Mouse (Mus musculus) neural tube, embryonic 14.5 days (tissue): Measurements from ENCODE around the gene Lrrc51. TPM values are rescaled to one million over a fixed set of nuclear protein-coding genes. Genes with fewer than 3 reads are reported as not detected.

Experiments
- ATAC-seq: fragments of 200-750 bp; cut with Nextera tagmentation; 2 replicates; pipeline ENCODE4 v1.8.0; 2017; ENCODE audit warnings: low read depth, mild to moderate bottlenecking, moderate TSS enrichment, moderate library complexity
- H3K27ac ChIP-seq: fragments of 300-500 bp; sonication (generic); 2 replicates; pipeline ENCODE4 v1.5.1; 2014; ENCODE audit warnings: low read depth, mild to moderate bottlenecking, control low read depth, low read length, moderate library complexity, mixed read lengths
- H3K27me3 ChIP-seq: fragments of 300-500 bp; sonication (generic); 2 replicates; pipeline ENCODE4 v1.6.1; 2014; ENCODE audit warnings: low read length; ENCODE audit not compliant: control insufficient read depth, insufficient read depth
- H3K36me3 ChIP-seq: fragments of 300-500 bp; sonication (generic); 2 replicates; pipeline ENCODE4 v1.6.1; 2014; ENCODE audit warnings: low read length, mixed read lengths; ENCODE audit not compliant: control insufficient read depth, insufficient read depth
- H3K4me1 ChIP-seq: fragments of 300-500 bp; sonication (generic); 2 replicates; pipeline ENCODE4 v1.6.1; 2014; ENCODE audit warnings: low read length; ENCODE audit not compliant: control insufficient read depth, insufficient read depth
- H3K4me2 ChIP-seq: fragments of 300-500 bp; sonication (generic); 2 replicates; pipeline ENCODE4 v1.6.1; 2014; ENCODE audit warnings: mild to moderate bottlenecking, low read depth, low read length, control low read depth
- H3K4me3 ChIP-seq: fragments of 300-500 bp; sonication (generic); 2 replicates; pipeline ENCODE4 v1.5.1; 2014; ENCODE audit warnings: low read depth, low read length, control low read depth, mixed read lengths
- H3K9ac ChIP-seq: fragments of 300-500 bp; sonication (generic); replicated peaks from 2 replicates; pipeline ENCODE4 v1.6.1; 2014; ENCODE audit warnings: low read depth, mild to moderate bottlenecking, control low read depth, low read length, mixed read lengths
- H3K9me3 ChIP-seq: fragments of 300-500 bp; sonication (generic); 2 replicates; pipeline ENCODE4 v1.6.1; 2016; ENCODE audit warnings: low read length; ENCODE audit not compliant: control insufficient read depth
- WGBS: fragments of 180-500 bp; shearing (Covaris S2); extraction: QIAGEN DNeasy Blood & Tissue Kit; methylation state at CpG from one replicate; pipeline ENCODE4 v1.1.7; 2014; 5-methylcytosine and 5-hydroxymethylcytosine counted together
- polyA plus RNA-seq: library from polyadenylated mRNA; unstranded; fragments of >200 nt; fragmentation: Nextera tagmentation; extraction: Ambion mirVana; gene quantifications from 2 replicates; pipeline ENCODE4 v1.2.1, GENCODE M21; 2014

Lrrc51 gene
- 7.2 and 8.3 TPM in 2 replicates for polyA plus RNA-seq

DNA sequence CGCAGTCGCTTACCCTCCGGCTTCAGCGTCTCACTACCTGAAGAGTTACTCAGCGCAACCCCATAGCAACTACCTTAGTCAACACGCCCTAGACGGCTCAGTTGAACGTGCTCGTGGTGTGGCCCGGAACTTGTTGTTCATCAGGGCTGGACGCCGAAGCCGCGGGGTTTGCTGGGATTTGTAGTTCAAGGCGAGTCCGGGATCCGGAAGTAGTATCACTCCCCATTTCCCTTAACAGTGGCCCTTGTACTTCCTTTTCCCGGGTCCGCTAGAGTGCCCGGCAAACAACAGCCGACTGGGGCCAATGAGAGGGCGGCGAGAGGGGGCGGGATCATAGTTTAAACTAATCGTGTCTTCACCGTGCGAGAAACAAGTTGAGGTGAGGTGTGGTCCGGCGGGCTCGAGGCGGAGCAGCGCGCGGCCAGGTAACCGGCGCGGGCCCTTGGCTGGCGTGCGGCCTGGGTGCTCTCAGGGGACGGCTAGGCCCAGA lies at the start of gene Lrrc51, which contains the start of gene Numa1:
Gene Lrrc51, minus strand, starts transcription at position 145 of the 490 bp plus-strand sequence.
Gene Numa1, plus strand, starts transcription at position 361 of the 490 bp plus-strand sequence.
- Histone ChIP-seq H3K4me1 (peaks cover 16% of the 10 kb centered on the region; the same call in 1 of the 2 replicates), H3K4me3 (peak within 1 kb of the TSS; percentile 85), H3K27me3 (no peaks in the 10 kb centered on the region), H3K9me3 (no peaks in the 10 kb centered on the region), H3K27ac (peak within 1 kb of the TSS; percentile 52; the same call in 1 of the 2 replicates), H3K4me2 (peak within 1 kb of the TSS; percentile 75), H3K9ac (peak within 1 kb of the TSS; percentile 75), H3K36me3 (no peaks in the 10 kb centered on the region)
- under 1% methylated on average over 40 of the region's 40 CpGs for WGBS
- peak; percentile 99 for ATAC-seq

DNA sequence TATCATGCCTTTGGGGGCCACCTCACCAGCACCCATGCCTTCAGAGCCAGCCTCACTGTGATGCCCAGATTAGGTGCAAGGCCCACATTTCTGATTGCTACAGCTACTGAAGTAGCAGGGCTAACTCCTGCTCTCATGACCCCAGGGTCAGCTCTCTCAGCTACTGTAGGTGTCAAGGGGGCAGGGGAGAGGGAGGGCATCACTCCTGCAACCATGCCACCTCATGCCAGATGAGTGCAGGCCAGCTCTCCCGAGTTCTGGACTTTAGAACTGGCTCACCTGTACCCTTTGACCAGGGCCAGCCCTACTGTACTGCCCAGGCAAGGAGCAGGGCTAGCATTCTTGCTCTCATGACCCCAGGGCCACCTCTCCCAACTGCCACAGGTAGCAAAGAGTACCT lies 49.0 kb upstream of the Lrrc51 start:
- Histone ChIP-seq H3K4me2 (no peak overlapping the region), H3K27me3 (no peaks in the 10 kb centered on the region), H3K9me3 (no peaks in the 10 kb centered on the region), H3K9ac (no peak overlapping the region), H3K4me1 (no peaks in the 10 kb centered on the region), H3K36me3 (peaks cover 4% of the 10 kb centered on the region; the same call in 1 of the 2 replicates), H3K4me3 (no peak overlapping the region), H3K27ac (no peak overlapping the region)
- WGBS: 93% methylated on average over 1 of the region's 1 CpGs
- no peak for ATAC-seq

DNA sequence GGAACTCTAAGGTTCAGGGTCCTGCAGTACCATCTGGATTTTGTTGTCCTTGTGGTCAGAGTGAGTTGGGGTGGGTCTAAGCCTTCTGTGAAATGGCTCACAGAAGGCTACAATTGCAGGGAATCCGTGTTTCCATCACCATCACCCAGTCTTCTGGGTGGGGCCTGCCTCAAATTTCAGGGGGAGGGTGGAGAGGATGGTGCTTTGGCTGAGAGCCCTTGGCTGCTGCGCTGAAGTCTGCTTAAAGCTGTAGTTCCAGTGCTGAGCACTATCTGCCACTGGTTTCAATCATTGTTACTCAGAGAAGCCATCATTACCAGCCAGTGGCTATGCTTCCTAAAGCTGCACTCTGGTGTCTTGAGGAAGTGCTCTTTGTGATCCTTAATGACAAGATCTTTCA lies 40.8 kb upstream of the Lrrc51 start:
- H3K36me3 ChIP-seq: no peaks in the 10 kb centered on the region
- H3K4me3 ChIP-seq: no peak overlapping the region
- H3K4me1 ChIP-seq: peaks cover 10% of the 10 kb centered on the region
- no peaks in the 10 kb centered on the region for H3K9me3 ChIP-seq
- no peaks in the 10 kb centered on the region for H3K27me3 ChIP-seq
- H3K4me2 ChIP-seq: no peak overlapping the region
- ATAC-seq: no peak
- no peak overlapping the region for H3K9ac ChIP-seq
- 65% methylated on average over 2 of the region's 2 CpGs for WGBS
- no peak overlapping the region for H3K27ac ChIP-seq

DNA sequence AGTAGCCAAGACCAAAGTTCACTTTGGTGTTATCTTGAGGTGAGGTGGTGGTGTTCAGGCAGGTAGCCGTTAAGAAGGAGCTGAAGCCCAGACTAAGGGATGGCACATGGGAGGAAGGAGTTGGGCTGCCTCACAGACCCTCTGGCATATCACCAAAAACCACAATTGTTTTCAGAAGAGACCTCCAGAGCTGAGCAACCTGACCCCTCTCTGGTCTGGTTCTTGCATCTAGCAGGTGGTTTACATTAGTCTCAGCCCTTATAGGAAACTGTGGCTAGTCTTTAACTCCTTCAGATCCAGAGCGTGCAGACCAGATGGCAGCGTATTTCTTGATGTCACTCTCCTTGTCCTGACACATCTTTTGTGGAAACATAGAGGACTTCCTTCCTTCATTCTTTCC lies 40.0 kb upstream of the Lrrc51 start:
- no peaks in the 10 kb centered on the region for H3K36me3 ChIP-seq
- 82% methylated on average over 3 of the region's 3 CpGs for WGBS
- no peak for ATAC-seq
- no peak overlapping the region for H3K4me2 ChIP-seq
- H3K27me3 ChIP-seq: no peaks in the 10 kb centered on the region
- H3K9me3 ChIP-seq: no peaks in the 10 kb centered on the region
- H3K9ac ChIP-seq: no peak overlapping the region
- no peak overlapping the region for H3K27ac ChIP-seq
- H3K4me1 ChIP-seq: peaks cover 17% of the 10 kb centered on the region
- H3K4me3 ChIP-seq: no peak overlapping the region

DNA sequence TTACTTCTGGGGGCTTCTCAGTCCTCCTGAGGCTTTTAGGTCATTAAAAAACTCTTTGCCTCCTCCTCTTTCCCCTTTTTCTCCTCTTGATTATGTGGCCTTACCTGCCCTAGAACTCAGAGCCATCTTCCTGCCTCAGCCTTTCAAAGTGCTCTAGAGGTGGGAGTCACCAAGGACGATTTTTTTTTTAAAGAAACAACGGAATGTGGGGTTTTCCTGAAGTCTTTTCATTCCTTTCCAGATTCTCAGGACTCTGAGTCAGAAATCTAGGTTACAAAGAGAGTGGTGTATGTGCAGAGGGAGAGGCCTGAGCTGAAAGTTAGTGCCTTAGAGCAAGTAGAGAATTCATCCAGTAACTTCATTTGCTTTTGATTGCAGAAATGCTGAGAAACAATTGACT lies 38.0 kb upstream of the Lrrc51 start:
- peaks cover 18% of the 10 kb centered on the region for H3K4me1 ChIP-seq

DNA sequence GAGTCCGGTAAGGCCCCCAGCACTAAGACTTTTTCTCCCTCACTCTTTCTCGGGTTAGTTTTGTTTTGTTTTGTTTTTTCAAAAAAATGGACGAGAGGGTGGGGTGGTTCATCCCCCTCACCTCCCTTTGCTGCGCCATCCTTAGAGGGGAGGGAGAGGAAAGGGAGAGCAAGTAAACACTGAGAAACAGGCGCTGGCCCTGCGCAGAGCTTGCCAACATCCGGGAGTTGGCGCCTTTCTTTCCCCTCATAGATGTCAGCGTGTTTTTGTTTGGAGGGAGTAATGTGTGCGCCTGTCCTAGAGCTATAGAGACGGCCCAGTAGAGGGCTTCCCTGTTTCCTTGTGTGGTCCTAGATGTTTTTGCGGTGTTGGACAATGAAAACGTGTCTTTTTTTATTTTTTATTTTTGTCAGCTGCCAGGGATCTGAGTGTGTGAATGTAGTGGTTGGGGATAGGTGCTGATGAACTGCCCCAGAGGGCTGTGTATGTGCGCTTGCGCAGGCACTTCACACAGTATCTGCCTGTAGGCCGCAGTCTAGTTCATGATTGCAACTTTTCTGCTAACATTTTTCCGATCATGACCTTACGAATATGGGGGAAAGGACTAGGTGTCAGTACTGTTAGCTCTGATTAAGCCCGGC lies 37.2 kb upstream of the Lrrc51 start:
- Histone ChIP-seq H3K36me3 (no peaks in the 10 kb centered on the region), H3K9me3 (no peaks in the 10 kb centered on the region), H3K27ac (peak overlapping the region; percentile 99), H3K4me1 (peaks cover 18% of the 10 kb centered on the region), H3K4me3 (peak overlapping the region; percentile 74), H3K27me3 (no peaks in the 10 kb centered on the region), H3K9ac (peak overlapping the region; percentile 96), H3K4me2 (peak overlapping the region; percentile 75)
- 4% methylated on average over 19 of the region's 19 CpGs for WGBS
- ATAC-seq: peak; percentile 74

More for the DNA sequence above, 38.0 kb upstream of the Lrrc51 start:
- Histone ChIP-seq H3K36me3 (no peaks in the 10 kb centered on the region), H3K9me3 (no peaks in the 10 kb centered on the region), H3K4me2 (peak overlapping the region; percentile 75), H3K9ac (peak overlapping the region; percentile 96), H3K4me3 (peak overlapping the region; percentile 74), H3K27ac (peak overlapping the region; percentile 99), H3K27me3 (no peaks in the 10 kb centered on the region)
- 56% methylated on average over 2 of the region's 2 CpGs for WGBS
- no peak for ATAC-seq

DNA sequence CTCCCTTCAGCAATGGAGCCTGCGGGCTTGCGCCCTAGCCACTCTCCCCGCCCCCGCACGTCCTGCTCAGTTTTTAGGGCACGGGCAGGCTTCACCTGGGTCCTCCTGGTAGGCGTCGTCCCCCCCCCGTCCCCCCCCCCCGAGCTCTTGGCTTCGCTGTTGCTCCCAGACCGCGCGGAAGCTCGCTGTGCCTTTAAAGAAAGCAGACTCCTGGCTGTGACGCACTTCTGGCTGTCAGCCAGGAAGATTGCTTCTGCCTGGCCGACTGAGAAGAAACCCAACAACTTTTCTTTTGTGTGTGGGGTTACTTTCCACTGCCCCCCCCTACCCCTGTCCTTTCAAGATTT lies 36.7 kb upstream of the Lrrc51 start:
- Histone ChIP-seq H3K9ac (peak overlapping the region; percentile 96), H3K4me3 (peak overlapping the region; percentile 74), H3K4me1 (peaks cover 18% of the 10 kb centered on the region), H3K27me3 (no peaks in the 10 kb centered on the region), H3K36me3 (no peaks in the 10 kb centered on the region), H3K4me2 (peak overlapping the region; percentile 75), H3K27ac (peak overlapping the region; percentile 99), H3K9me3 (no peaks in the 10 kb centered on the region)
- peak; percentile 78 for ATAC-seq
- 0% methylated on average over 10 of the region's 17 CpGs for WGBS

DNA sequence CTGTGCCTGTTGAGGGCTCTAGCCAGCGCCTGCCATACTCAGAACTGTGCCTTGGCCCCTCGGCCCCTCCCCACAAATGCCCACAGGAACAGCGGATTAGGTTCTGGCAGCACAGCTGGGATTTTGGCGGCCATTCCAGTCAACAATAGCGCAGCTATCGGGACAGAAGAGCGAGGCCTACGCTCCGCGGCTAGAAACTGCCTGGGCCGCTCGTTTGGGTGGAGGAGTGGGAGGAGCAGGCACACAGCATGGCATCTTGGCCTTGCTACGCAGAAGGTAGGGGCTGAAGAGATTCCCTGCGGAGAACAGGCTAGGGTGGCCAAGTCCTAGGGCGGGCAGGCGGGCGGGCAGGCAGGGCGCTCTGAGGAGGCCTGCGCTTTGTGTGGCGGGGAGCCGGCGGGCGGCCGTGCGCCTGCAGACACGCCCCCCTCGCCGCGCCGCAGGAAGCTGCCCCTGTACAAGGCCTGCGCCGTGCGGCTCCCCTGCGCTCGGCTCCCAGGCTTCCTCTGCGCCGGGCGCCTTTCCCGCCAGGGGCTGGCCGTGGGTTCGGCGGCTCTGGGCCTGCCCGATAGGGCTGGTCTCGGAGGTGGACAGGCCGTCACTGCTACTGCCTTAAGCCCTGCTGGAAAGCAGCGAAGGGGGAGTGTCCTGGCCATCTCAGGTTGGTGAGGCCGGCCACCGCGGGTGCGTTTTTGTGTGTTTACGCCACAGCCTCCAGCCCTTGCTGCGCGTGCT lies 36.2 kb upstream of the Lrrc51 start:
- Histone ChIP-seq H3K4me2 (peak overlapping the region; percentile 75), H3K9ac (peak overlapping the region; percentile 96), H3K36me3 (no peaks in the 10 kb centered on the region), H3K9me3 (no peaks in the 10 kb centered on the region), H3K27ac (peak overlapping the region; percentile 99), H3K27me3 (no peaks in the 10 kb centered on the region), H3K4me3 (peak overlapping the region; percentile 74), H3K4me1 (peaks cover 18% of the 10 kb centered on the region)
- peak; percentile 92 for ATAC-seq
- WGBS: under 1% methylated on average over 45 of the region's 53 CpGs

DNA sequence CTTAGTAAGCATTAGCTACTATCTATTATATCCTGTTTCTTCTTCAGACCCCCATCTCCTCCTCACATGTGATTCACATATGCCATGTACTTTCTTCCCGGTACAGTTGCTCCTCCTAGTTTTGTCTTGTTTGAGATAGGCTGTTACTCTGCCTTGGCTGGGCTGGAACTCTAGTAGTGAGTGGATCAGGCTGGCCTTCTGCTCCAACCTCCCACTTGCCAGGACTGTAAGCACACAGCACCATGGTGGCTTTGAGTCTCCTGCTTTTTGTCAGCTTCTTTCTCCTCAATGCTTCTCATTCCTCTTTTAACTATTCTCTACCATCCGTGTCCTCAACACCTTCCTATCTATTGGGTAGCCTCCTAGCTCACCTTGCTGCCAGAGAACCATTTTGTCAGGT lies 35.1 kb upstream of the Lrrc51 start:
- no peak for ATAC-seq
- H3K9ac ChIP-seq: 0 out of 2 replicates have a peak overlapping the region, but pooled peaks have one; percentile 9
- H3K36me3 ChIP-seq: no peaks in the 10 kb centered on the region
- H3K27ac ChIP-seq: peak overlapping the region; percentile 99
- H3K27me3 ChIP-seq: no peaks in the 10 kb centered on the region
- peak overlapping the region; percentile 75 for H3K4me2 ChIP-seq
- no peaks in the 10 kb centered on the region for H3K9me3 ChIP-seq
- 0 out of 2 replicates have a peak overlapping the region, but pooled peaks have one; percentile 74 for H3K4me3 ChIP-seq
- WGBS: 66% methylated on average over 2 of the region's 2 CpGs
- H3K4me1 ChIP-seq: peaks cover 18% of the 10 kb centered on the region
